Mouse (Mus musculus): ENCODE measurements around the gene Mex3a.

GRCm38 (mm10) chr3:88556616-88557015 is 24.4 kb downstream of the Mex3a start:
- no peak for TF ChIP-seq POLR2A (IDR thresholded peaks at IDR 0.05; ENCODE audit: low read depth, low read length)
- TF ChIP-seq BHLHE40 (IDR thresholded peaks at IDR 0.05; ENCODE audit: low read depth, low read length) = no peak
- TF ChIP-seq EP300 (IDR thresholded peaks at IDR 0.05; ENCODE audit: low read length) = no peak
- no peak for TF ChIP-seq NRF1 (IDR thresholded peaks at IDR 0.05; ENCODE audit: low read depth, low read length)
- no peak for TF ChIP-seq USF1 (IDR thresholded peaks at IDR 0.05; ENCODE audit: low read depth, low read length)

All from CH12.LX (cell line).